Mouse (Mus musculus) lung, embryonic 15.5 days (tissue): ENCODE measurements around the gene Ank2. TPM values are rescaled to one million over a fixed set of nuclear protein-coding genes. Genes with fewer than 3 reads are reported as not detected.
"Not testable (repeated sequence)": the region's sequence is repeated elsewhere in the genome, so short reads cannot be mapped to it uniquely, and the experiment has no call there.

Source experiments
- ATAC-seq: fragments of 200-750 bp; cut with Nextera tagmentation; 2 replicates; pipeline ENCODE4 v1.8.0; 2017; ENCODE audit warnings: moderate number of reproducible peaks, borderline replicate concordance; ENCODE audit not compliant: low FRiP score, low TSS enrichment; ENCODE audit errors: extremely low read depth
- H3K27ac ChIP-seq: fragments of 300-500 bp; sonication (generic); 2 replicates; pipeline ENCODE4 v1.5.1; 2015; ENCODE audit warnings: moderate library complexity, mild to moderate bottlenecking, inconsistent platforms
- H3K27me3 ChIP-seq: fragments of 300-500 bp; sonication (generic); 2 replicates; pipeline ENCODE4 v1.6.1; 2015; ENCODE audit warnings: inconsistent platforms
- H3K36me3 ChIP-seq: fragments of 300-500 bp; sonication (generic); 2 replicates; pipeline ENCODE4 v1.6.1; 2015; ENCODE audit warnings: inconsistent platforms
- H3K4me1 ChIP-seq: fragments of 300-500 bp; sonication (generic); 2 replicates; pipeline ENCODE4 v1.6.1; 2015; ENCODE audit warnings: inconsistent platforms
- H3K4me2 ChIP-seq: fragments of 300-500 bp; sonication (generic); 2 replicates; pipeline ENCODE4 v1.6.1; 2015; ENCODE audit warnings: inconsistent platforms, mild to moderate bottlenecking, moderate library complexity
- H3K4me3 ChIP-seq: fragments of 300-500 bp; sonication (generic); 2 replicates; pipeline ENCODE4 v1.5.1; 2015; ENCODE audit warnings: mild to moderate bottlenecking, inconsistent platforms
- H3K9ac ChIP-seq: fragments of 300-500 bp; sonication (generic); 2 replicates; pipeline ENCODE4 v1.6.1; 2015; ENCODE audit warnings: inconsistent platforms
- H3K9me3 ChIP-seq: fragments of 300-500 bp; sonication (generic); 2 replicates; pipeline ENCODE4 v1.6.1; 2016; ENCODE audit warnings: inconsistent platforms
- WGBS: fragments of 180-500 bp; shearing (Covaris S2); methylation state at CpG from one replicate; pipeline ENCODE4 v1.1.7; 2015; 5-methylcytosine and 5-hydroxymethylcytosine counted together
- polyA plus RNA-seq: library from polyadenylated mRNA; unstranded; fragments of >200 nt; fragmentation: Nextera tagmentation; extraction: Ambion mirVana; gene quantifications from 2 replicates; pipeline ENCODE4 v1.2.1, GENCODE M21; 2015

Ank2 gene
- polyA plus RNA-seq, 1 experiment from 2014 or later, result 13.4 TPM

DNA sequence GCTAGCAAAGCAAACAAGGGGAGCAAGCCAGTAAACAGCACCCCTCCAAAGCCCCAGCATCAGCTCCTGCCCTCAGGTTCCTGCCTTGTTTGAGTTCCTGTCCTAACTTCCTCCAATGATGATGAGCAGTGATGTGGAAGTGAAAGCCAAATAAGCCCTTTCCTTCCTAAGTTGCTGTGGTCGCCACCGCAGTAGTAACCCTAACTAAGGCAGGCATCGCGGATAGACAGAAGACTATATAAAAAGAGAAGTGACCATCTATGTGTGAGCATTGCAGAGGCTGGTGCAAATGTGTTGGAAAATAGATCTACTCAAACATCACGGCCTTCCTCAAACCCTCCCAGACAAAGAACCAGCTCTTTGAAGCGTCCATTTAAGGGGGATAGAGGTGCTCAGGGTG, 167.6 kb downstream of the Ank2 start:
- Histone ChIP-seq H3K27me3 (no peaks in the 10 kb centered on the region), H3K4me1 (no peaks in the 10 kb centered on the region), H3K27ac (no peak overlapping the region), H3K4me3 (no peak overlapping the region), H3K36me3 (no peaks in the 10 kb centered on the region), H3K9me3 (no peaks in the 10 kb centered on the region), H3K4me2 (no peak overlapping the region), H3K9ac (no peak overlapping the region)
- ATAC-seq, result no peak
- WGBS, result 86% methylated on average over 6 of the region's 6 CpGs

DNA sequence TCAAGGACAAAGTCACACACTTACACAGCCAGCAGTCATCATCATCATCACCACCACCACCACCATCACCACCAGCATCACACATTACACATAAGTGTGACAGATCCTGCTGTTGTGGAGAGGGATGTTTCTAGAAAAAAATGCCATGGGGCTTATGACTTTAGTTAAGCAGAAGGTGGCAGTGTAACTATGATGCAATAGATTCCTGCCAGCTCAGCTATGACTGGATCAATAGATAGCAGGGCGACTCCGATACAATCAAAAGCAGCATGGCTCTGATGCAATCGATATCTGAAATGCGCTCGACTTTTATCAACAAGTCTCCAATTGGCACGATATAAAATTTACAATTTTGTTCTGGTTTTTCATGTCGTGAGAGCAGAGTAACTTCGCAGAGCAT, 172.8 kb downstream of the Ank2 start:
- H3K36me3 ChIP-seq, result no peaks in the 10 kb centered on the region
- no peaks in the 10 kb centered on the region for H3K4me1 ChIP-seq
- H3K4me3 ChIP-seq, result no peak overlapping the region
- no peak overlapping the region for H3K4me2 ChIP-seq
- no peaks in the 10 kb centered on the region for H3K27me3 ChIP-seq
- H3K27ac ChIP-seq, result no peak overlapping the region
- no peak for ATAC-seq
- no peak overlapping the region for H3K9ac ChIP-seq
- 86% methylated on average over 8 of the region's 8 CpGs for WGBS
- no peaks in the 10 kb centered on the region for H3K9me3 ChIP-seq

DNA sequence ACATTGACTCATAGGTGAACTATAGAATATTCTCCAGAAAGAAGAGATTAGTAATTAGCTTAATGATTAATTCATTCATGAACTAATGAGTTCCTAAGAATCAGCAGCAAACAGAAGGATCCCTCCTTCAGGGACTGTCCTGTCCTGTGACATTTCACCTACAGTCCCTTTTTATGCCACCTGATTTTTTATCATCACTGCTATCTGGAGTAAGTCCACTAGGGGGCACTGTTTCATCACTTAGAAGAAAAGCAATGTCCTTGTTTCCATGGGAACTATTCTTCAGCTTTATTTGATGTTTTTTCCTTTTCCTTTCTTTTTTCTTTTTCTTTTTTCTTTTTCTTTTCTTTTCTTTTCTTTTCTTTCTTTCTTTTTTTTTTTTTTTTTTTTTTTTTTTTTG, 176.3 kb downstream of the Ank2 start:
- H3K4me1 ChIP-seq, result no peaks in the 10 kb centered on the region
- H3K36me3 ChIP-seq, result no peaks in the 10 kb centered on the region
- no peak overlapping the region for H3K27ac ChIP-seq
- no peak overlapping the region for H3K4me2 ChIP-seq
- no peaks in the 10 kb centered on the region for H3K9me3 ChIP-seq
- no peak for ATAC-seq
- no peaks in the 10 kb centered on the region for H3K27me3 ChIP-seq
- no peak overlapping the region for H3K9ac ChIP-seq
- no peak overlapping the region for H3K4me3 ChIP-seq

DNA sequence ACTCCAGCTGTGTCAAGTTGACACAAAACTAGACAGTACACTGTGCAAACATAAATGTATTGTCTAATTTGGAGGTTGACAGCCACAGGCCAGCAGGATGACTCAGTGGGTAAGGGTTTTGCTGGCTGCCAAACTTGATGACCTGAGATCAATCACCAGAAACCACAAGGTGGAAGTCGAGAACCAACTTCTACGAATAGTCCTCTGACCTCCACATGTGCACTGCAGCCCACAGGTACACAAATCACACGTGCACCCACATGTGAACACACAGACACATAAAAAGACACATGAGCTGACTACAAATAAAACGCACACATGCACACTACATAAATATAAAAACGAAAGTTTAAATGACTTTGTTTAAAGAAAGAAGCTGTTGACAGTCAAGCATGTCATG, 177.5 kb downstream of the Ank2 start:
- WGBS, result 40% methylated on average over 5 of the region's 5 CpGs
- ATAC-seq, result no peak
- no peaks in the 10 kb centered on the region for H3K4me1 ChIP-seq
- H3K4me3 ChIP-seq, result no peak overlapping the region
- H3K36me3 ChIP-seq, result no peaks in the 10 kb centered on the region
- no peak overlapping the region for H3K4me2 ChIP-seq
- no peak overlapping the region for H3K9ac ChIP-seq
- no peak overlapping the region for H3K27ac ChIP-seq
- H3K27me3 ChIP-seq, result no peaks in the 10 kb centered on the region
- H3K9me3 ChIP-seq, result no peaks in the 10 kb centered on the region

DNA sequence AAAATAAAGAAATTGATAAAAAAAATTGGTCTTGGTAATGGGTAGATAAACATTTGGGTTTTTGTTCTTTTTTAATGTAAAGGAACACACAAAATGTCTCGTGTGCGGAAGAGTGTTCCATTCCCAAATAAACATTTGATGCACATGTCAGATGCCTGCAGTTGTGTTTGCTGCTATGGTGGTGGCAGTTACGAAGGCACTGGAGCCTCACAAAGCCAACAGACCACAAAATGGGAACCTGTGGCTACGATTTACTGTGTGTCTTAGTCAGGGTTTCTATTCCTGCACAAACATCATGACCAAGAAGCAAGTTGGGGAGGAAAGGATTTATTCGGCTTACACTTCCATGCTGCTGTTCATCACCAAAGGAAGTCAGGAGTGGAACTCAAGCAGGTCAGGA, 178.1 kb downstream of the Ank2 start:
- WGBS, result 81% methylated on average over 5 of the region's 5 CpGs
- H3K4me3 ChIP-seq, H3K27ac ChIP-seq, H3K4me2 ChIP-seq, ATAC-seq, H3K9ac ChIP-seq, H3K9me3 ChIP-seq, H3K36me3 ChIP-seq, H3K27me3 ChIP-seq, H3K4me1 ChIP-seq: not testable (repeated sequence)

DNA sequence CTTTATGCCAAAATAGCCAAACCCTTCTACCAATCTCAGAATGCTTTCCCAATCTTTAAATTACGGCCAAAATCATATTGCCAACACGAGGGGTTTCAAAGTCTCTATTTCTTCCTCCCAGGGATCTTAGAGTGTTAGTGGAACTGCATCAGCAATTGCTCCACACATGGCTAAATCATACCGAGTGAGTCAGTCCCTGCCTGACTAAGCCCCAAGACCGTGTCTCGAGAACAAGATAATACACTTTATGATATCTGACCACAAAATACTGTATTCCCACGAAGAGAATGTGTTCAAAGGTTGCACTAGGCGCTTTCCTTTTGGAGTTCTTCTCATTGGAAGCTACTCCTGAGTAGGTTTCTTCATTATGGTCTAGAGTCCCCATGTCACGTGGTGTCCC, 178.8 kb downstream of the Ank2 start:
- no peak overlapping the region for H3K9ac ChIP-seq
- no peak for ATAC-seq
- no peaks in the 10 kb centered on the region for H3K36me3 ChIP-seq
- no peak overlapping the region for H3K4me3 ChIP-seq
- 84% methylated on average over 8 of the region's 8 CpGs for WGBS
- H3K27me3 ChIP-seq, result no peaks in the 10 kb centered on the region
- no peaks in the 10 kb centered on the region for H3K9me3 ChIP-seq
- no peak overlapping the region for H3K27ac ChIP-seq
- H3K4me1 ChIP-seq, result no peaks in the 10 kb centered on the region
- H3K4me2 ChIP-seq, result no peak overlapping the region

DNA sequence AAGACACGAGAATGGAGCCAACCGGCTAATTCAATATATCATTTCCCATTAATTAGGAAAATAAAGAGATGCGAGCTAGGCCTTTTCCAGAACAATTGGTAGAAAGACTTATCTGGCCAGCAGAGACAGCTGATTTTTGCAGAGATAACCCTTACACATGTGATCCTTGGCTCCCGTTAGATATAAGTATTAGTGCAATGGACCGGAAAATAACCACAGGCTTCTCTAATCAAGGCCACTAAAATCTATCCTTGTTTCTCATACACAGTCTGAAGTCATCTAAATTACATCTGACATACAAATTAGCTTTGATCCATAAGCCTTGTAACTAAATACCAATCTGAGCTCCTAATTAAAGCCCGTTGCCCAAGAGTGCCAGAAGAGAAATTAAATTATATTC, 181.5 kb downstream of the Ank2 start:
- Histone ChIP-seq H3K36me3 (no peaks in the 10 kb centered on the region), H3K27me3 (no peaks in the 10 kb centered on the region), H3K4me3 (no peak overlapping the region), H3K9ac (no peak overlapping the region), H3K4me1 (no peaks in the 10 kb centered on the region), H3K9me3 (no peaks in the 10 kb centered on the region), H3K4me2 (no peak overlapping the region), H3K27ac (no peak overlapping the region)
- WGBS, result 88% methylated on average over 6 of the region's 6 CpGs
- no peak for ATAC-seq

DNA sequence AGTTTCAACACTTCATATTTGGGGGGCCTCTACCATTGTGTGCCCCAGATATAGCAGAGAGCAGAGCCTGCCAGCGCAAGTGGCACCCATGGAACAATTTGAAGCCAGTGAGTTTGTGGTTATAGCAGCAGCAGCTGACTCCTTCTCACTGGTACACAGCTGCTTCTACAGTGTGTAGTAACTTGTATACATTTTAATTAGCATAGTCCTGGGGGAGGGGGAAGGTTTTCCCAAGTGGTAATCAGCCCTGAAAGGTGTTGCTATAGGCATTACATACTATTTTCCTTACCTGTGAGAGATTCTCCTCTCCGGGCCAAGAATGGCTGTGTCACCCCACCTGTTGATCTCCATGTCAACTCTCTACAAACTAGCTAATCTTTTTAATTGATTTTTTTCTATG, 182.4 kb downstream of the Ank2 start:
- no peak overlapping the region for H3K27ac ChIP-seq
- ATAC-seq, result no peak
- no peak overlapping the region for H3K4me2 ChIP-seq
- H3K4me3 ChIP-seq, result no peak overlapping the region
- no peaks in the 10 kb centered on the region for H3K4me1 ChIP-seq
- no peaks in the 10 kb centered on the region for H3K9me3 ChIP-seq
- 90% methylated on average over 2 of the region's 2 CpGs for WGBS
- no peak overlapping the region for H3K9ac ChIP-seq
- no peaks in the 10 kb centered on the region for H3K27me3 ChIP-seq
- H3K36me3 ChIP-seq, result no peaks in the 10 kb centered on the region

DNA sequence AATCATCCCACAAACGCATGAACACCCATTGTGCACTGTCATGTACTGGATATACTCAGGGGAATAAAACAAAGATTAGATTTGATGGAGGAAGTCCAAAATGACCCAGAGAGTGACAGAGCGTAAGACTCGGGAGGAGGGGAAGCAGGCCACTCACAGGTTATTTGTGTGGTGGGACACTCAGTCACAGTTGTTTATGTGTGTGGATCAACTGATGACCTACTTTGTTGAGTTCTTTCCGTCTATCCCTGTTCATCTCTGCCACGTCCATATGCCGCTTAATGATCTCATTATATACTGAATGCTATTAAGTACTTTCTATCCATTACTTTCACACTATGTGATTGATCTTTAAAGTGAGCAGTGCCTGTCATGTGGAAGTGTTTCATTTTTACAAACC, 187.6 kb downstream of the Ank2 start:
- Histone ChIP-seq H3K9me3 (no peaks in the 10 kb centered on the region), H3K4me1 (no peaks in the 10 kb centered on the region), H3K36me3 (no peaks in the 10 kb centered on the region), H3K4me3 (no peak overlapping the region), H3K4me2 (no peak overlapping the region), H3K9ac (no peak overlapping the region), H3K27me3 (no peaks in the 10 kb centered on the region), H3K27ac (no peak overlapping the region)
- WGBS, result 74% methylated on average over 6 of the region's 6 CpGs
- no peak for ATAC-seq

DNA sequence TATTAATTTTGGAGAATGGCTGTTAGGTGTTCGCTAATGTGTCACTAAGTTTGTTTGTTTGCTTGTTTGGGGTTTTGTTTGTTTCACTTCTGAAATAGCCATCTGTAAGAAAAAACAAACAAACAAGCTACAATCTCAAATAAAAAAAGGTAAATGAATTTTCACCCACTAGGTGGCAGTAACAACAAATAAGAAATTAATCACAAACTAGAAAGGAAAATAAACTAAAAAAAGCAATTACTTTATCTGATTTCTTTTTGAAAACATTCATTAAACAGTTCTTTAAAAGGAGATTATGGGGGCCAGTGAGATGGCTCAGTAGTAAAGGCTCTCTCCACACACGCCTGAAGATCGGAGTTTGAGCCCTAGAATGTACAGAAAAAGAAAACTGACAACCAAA, 189.1 kb downstream of the Ank2 start:
- no peaks in the 10 kb centered on the region for H3K9me3 ChIP-seq
- no peaks in the 10 kb centered on the region for H3K4me1 ChIP-seq
- WGBS, result 69% methylated on average over 3 of the region's 3 CpGs

DNA sequence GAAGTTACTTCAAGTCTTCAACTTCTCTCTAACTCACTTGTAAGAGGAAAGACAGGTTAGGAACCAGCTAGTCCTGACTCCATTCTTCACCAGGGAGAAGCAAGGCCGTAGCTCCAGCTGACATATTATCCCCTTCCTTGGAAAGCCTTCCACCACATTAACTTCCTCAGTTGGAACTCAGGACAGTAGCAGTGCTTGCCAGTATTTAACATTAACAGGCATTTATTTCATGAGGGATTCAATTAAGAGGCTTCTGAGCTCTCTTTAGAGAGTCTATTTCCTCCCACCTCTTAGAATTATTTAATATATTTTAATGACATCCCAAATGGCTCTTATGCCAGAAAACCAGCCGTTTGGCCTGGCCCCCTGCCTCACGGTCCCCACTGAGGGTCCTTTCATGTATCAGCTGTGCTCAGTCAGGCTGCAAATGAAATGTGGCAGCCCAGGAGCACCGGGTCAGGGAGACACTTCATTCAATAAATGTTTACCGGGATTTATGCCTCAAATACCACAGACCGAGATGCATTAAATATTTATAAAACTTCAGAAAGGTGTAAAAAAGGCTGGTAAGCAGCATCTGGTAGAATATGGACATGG, 195.1 kb downstream of the Ank2 start:
- ATAC-seq, result no peak
- Histone ChIP-seq H3K27ac (no peak overlapping the region), H3K4me2 (no peak overlapping the region), H3K4me3 (no peak overlapping the region), H3K4me1 (no peaks in the 10 kb centered on the region), H3K9ac (no peak overlapping the region), H3K27me3 (no peaks in the 10 kb centered on the region), H3K36me3 (no peaks in the 10 kb centered on the region), H3K9me3 (no peaks in the 10 kb centered on the region)
- 42% methylated on average over 6 of the region's 6 CpGs for WGBS

More for the DNA sequence above, 189.1 kb downstream of the Ank2 start:
- ATAC-seq, result no peak
- H3K9ac ChIP-seq, result no peak overlapping the region
- H3K36me3 ChIP-seq, result no peaks in the 10 kb centered on the region
- no peak overlapping the region for H3K4me2 ChIP-seq
- H3K27me3 ChIP-seq, result no peaks in the 10 kb centered on the region
- H3K4me3 ChIP-seq, result no peak overlapping the region
- H3K27ac ChIP-seq, result no peak overlapping the region

DNA sequence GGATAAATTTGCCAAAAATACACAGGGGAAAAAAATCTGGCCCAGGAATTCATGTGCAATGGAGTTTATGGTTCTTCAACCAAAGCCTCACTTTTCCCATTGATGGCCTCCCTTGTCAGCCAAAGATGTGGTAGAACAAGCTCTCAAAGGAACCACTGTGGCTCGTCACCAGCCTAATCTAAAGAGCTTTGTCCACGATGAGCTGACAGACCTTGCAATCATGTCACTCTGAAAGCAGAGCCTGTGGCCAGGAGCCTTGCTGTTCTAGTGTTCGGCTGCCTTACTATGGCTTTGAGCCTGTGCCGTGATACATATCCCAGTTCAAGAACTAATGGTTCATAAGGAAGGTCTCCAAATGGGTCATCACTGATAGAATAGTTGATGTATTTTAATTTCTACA, 196.1 kb downstream of the Ank2 start:
- H3K36me3 ChIP-seq, result no peaks in the 10 kb centered on the region
- ATAC-seq, result no peak
- H3K4me2 ChIP-seq, result no peak overlapping the region
- no peak overlapping the region for H3K27ac ChIP-seq
- H3K9me3 ChIP-seq, result no peaks in the 10 kb centered on the region
- no peaks in the 10 kb centered on the region for H3K4me1 ChIP-seq
- 78% methylated on average over 4 of the region's 4 CpGs for WGBS
- no peak overlapping the region for H3K4me3 ChIP-seq
- no peaks in the 10 kb centered on the region for H3K27me3 ChIP-seq
- H3K9ac ChIP-seq, result no peak overlapping the region

DNA sequence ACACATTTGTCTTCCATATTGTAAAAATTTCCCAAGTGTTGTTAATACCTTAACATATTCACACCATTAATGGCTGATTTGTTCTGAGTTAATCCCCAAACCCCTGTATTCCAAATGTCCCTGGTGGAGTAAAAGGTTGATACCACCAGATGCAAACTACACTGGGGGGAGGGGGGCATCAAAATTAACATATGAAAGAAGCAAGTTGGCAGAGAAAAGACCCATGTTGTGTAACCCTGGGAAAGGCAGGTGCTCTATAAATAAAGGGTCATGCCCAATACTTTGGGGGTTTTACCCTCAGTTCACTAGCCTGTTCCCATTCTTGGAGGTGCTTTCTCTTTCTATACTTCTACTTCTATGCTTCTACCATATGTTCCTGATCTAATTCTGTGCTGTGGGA, 198.4 kb downstream of the Ank2 start:
- Histone ChIP-seq H3K4me3 (no peak overlapping the region), H3K27ac (no peak overlapping the region), H3K9ac (no peak overlapping the region), H3K36me3 (no peaks in the 10 kb centered on the region), H3K9me3 (no peaks in the 10 kb centered on the region), H3K27me3 (no peaks in the 10 kb centered on the region), H3K4me1 (no peaks in the 10 kb centered on the region), H3K4me2 (no peak overlapping the region)
- ATAC-seq, result no peak
